Mouse (Mus musculus) adrenal gland, adult 2 months (tissue): ENCODE results near the gene Epb41l1. TPM values are rescaled to one million over a fixed set of nuclear protein-coding genes. Genes with fewer than 3 reads are reported as not detected.

Experiments
- DNase-seq: peaks from one replicate; pipeline ENCODE4 v3.0.0; 2021
- polyA plus RNA-seq: library from polyadenylated mRNA; depleted of rRNA; stranded (reverse); fragments of >200 nt; gene quantifications from 2 replicates; pipeline ENCODE4 v1.2.3, GENCODE M21; 2012
- total RNA-seq, 2 experiments: library from RNA; stranded (reverse); gene quantifications; 2 replicates each; pipeline ENCODE4 v1.2.3; 2021

The Epb41l1 gene
- total and polyA plus RNA-seq, 3 experiments = 52.0 to 93.4 (median 81.4) TPM

DNA sequence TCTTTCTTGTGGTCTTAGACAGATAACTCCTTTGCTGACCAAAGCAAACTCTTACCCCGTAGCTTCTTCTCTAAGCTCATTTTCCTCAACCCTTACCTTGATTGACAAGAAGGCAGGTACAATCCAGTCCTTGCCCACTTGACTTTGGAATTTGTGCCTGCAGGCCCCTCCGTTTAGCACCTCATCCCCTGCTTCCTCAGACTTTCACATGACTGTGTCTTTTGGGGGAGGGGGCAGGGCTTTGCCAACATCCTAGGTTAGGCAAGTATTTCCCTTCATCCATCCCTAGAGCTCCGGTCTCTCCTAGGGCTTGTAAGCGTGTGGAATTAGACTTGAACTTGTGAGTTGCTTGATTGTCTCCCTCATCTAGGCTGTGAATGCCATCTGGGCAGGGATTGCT is 3.0 kb downstream of the Epb41l1 start:
- no peak for DNase-seq

DNA sequence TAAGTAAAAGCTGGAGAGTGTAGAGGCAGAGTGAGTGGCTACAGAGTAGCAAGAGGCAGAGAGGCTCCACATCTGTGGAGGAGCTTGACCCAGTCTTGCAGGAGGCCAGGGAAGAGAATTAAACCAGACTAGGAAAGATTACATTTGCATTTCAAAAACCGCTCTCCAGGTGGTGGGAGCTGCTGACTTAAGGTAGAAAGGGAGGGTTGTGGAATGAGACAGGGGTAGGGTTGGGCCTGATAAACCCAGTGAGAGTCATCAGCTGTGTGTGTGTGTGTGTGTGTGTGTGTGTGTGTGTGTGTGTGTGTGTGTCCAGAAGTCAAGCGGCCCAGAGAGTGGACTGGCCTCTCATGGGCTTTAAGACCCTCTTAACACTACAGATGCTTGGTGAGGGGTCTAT is 4.9 kb downstream of the Epb41l1 start:
- DNase-seq = no peak

- DNase-seq = no peak
Measured at GRCm38 (mm10) chr2:156426151-156426550, 5.4 kb downstream of the Epb41l1 start.

- no peak for DNase-seq
Measured at GRCm38 (mm10) chr2:156429836-156430235, 9.1 kb downstream of the Epb41l1 start.

- peak; percentile 82 for DNase-seq
Measured at GRCm38 (mm10) chr2:156430326-156430725, 9.6 kb downstream of the Epb41l1 start.

GRCm38 (mm10) chr2:156431409-156431808 is 10.7 kb downstream of the Epb41l1 start:
- DNase-seq = no peak

DNA sequence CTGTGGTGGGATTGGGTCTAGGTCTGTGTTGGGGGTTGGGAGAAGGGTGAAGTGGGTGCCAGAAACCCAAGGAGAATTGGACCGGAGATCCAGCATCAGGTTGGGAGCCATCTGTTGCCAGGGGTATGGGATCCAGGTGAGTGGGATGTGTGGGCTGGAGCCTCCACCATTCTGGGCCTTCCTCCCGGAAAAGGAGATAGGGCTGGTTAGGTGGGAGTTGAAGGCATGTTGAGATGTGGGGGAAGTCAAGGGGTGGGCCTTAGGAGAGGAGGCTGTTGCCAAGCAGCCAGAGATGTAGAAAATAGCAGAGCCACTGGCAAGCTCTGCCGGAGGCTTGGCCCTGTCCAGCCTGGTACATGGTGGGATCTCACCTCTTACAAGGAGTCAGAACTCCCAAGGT is 11.4 kb downstream of the Epb41l1 start:
- no peak for DNase-seq

GRCm38 (mm10) chr2:156432874-156433868 is 12.5 kb downstream of the Epb41l1 start:
- DNase-seq = peak; percentile 88

GRCm38 (mm10) chr2:156437637-156438036 is 16.9 kb downstream of the Epb41l1 start:
- no peak for DNase-seq

DNA sequence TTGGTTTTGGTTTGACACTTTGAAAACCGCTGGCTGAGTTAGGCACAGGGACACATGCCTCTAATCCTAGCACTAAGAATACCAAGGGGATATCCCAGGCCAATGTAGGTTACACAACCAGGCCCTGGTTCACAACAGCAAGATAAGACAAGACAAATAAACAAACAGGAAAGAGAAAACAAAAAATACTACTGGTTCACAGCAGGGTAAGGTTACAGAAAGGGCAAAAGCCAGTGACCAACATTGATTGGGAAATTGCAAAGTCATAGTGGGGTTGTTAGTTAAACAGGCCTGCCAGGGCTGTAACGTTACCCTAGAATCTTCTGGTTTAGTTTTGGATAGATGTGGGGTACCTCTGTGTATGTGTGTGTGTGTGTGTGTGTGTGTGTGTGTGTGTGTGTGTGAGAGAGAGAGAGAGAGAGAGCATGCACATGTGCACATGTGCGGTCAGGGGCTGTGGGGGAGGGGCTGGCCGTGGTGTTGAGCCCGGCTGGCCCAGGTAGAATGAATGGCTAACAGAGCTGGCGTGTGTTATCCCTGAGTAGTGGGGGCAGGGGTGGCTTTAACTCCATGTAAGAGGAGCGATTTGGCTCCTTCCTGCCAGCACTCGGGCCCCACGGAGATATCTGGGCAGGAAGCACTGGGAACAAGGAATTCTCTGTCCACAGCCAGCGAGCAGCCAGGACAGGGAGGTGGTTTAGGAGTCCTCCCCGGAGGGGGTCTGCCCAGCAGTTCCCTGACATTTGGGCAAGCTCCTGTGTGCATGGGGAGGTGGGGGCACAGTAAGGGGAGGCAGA is 19.2 kb downstream of the Epb41l1 start:
- no peak for DNase-seq

- DNase-seq = no peak
Measured at GRCm38 (mm10) chr2:156441909-156442308, 21.2 kb downstream of the Epb41l1 start.

DNA sequence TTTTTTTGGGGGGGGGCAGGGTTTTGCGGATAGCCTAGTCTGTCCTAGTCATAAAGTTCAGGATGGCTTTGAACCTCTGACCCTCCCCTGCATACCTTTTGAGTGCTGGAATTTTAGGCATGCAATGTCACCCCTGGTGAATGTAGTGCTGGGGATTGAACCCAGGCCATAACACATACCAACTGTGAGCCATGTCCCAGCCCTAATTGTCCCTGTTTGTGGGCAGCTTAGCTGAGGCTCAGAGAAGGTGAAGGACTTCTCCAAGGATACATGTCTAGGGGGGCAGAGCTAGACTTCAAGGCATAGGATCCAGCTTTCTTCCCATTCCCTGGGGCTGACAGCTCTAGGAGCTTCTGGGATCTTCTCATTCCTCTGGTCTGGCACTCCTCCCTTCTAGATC is 22.6 kb downstream of the Epb41l1 start:
- DNase-seq = no peak

- no peak for DNase-seq
Measured at GRCm38 (mm10) chr2:156446489-156447035, 25.9 kb downstream of the Epb41l1 start.

- peak; percentile 76 for DNase-seq
Measured at GRCm38 (mm10) chr2:156447413-156448295, 26.9 kb downstream of the Epb41l1 start.

DNA sequence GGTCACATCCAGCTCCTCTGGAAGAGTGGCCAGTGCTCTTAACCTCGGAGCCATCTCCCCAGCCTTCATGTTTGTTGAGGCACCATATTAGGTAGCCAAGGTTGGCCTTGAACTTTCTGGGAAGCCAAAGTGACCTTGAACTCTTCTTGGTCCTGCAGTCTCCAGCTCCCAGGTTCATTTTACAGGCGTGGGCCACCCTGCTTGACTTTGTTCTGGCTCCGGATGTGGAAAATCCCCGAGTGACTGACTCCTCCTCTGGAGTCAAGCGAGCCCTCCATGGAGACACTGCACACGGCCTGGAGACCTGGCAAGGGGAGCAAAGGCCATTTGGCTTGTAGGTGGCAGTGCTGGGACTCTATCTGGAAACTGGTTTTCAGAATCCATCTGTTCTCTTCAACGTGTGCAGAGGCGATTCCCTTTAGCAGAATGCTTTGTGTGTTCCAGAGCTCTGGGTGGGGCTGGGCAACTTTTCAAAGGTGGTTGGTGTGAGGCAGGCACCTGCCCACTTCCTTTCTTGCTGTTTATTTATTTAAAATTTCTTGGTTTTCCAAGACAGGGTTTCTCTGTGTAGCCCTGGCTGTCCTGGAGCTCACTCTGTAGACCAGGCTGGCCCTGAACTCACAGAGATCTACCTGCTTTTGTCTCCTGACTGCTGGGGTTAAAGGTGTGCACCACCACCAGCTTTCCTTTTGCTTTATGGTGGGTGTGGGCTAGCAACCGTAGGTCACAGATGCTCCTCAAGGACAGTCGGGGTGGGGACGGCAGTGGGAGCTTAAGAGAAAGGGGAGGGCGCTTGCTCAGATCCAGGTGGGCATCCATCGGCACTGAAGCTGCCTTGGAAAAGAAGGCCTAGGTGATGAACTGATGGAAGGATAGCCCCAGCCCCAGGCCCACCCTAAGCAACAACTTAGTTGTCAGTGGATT is 30.8 kb downstream of the Epb41l1 start:
- DNase-seq = no peak

GRCm38 (mm10) chr2:156452149-156452536 is 31.4 kb downstream of the Epb41l1 start:
- no peak for DNase-seq

GRCm38 (mm10) chr2:156453822-156454221 is 33.1 kb downstream of the Epb41l1 start:
- DNase-seq = peak; percentile 94

- peak; percentile 82 for DNase-seq
Measured at GRCm38 (mm10) chr2:156455508-156456108, 34.9 kb downstream of the Epb41l1 start.

DNA sequence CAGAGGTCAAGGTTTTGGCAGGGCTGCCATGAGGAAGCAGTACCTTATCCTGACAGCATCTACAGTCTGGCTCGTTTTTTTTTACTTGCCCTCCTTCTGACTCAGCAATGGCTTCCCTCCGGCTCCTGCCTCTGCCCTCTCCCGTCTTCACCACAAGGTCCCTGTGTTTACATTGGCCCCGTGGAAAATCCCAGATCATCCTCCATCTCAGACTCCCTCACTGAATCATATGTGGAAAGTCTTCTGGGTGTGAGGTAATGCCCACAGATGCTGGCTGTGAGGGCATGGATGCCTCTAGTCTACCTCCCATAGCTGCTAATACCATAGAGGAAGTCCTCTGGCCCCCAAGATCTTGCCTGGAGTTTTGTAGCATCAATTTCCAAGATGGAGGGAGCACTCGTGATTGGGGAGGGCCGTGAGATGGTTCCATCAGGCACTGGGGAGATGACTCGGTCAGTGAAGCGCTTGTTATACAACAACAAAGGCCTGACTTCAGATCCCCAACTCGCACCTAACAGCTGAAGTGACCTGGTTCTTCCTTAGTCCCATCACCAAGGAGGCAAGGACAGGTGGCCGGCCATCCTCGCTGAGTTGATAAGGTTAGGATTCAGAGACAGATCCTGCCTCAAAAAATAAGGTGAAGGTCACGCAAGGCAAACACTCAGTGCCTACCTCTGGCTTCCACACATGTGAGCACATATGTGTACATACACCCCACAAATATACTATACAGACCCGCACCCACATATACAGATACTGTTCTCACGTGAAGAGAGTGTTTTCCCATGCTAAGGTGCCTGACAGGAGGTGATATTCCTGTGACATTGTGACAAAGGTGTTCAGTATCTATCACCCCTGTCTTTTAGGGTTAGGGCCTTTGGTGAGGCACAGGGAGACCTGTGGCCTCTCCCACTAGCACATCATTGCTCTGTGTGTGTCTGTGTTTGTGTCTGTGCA is 36.0 kb downstream of the Epb41l1 start:
- peak; percentile 14 for DNase-seq
